Mouse (Mus musculus) left cerebral cortex, adult 9 months (tissue): Measurements from ENCODE around the gene Tnfsfm13.
A peak's percentile ranks its signal among the peaks of the same experiment; 100 is the strongest.

Source experiments
- DNase-seq, 2 experiments: peaks; one replicate each; pipeline ENCODE4 v3.0.0; 2022; ENCODE audit warnings: low spot score in 2 of 2

The Tnfsfm13 gene

DNA sequence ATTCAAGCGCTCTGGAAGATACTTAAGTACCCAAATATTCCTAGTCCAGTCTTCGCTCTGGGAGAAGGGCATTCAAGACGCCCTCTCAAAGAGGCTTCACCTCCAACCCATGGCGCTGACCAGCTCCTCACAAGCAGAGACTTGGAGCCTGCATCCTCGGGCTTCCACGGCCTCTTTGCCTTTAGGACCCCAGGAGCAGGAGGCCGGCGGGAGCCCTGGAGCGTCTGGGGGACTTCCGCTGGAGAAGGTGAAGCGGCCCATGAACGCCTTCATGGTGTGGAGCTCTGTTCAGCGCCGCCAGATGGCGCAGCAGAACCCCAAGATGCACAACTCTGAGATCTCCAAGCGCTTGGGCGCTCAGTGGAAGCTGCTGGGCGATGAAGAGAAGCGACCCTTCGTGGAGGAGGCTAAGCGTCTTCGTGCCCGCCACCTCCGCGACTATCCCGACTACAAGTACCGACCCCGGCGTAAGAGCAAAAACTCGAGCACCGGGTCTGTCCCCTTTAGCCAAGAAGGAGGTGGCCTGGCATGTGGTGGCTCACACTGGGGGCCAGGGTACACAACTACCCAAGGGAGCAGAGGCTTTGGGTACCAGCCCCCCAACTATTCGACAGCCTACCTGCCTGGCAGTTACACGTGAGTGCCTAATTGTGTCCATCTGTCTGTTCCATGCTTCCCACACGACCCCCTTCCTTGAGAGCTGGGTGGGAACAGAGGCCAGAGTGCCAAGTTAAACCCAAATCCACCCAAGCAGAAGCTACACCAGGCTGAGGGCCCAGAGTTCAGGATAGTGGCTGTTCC is 40.4 kb downstream of the Tnfsfm13 start, which contains the start of gene Sox15:
Gene Sox15 (plus strand): TSS at position 51 of the 801 bp plus-strand sequence.
- peak in 1 of 2 experiments; percentile 74 for DNase-seq

DNA sequence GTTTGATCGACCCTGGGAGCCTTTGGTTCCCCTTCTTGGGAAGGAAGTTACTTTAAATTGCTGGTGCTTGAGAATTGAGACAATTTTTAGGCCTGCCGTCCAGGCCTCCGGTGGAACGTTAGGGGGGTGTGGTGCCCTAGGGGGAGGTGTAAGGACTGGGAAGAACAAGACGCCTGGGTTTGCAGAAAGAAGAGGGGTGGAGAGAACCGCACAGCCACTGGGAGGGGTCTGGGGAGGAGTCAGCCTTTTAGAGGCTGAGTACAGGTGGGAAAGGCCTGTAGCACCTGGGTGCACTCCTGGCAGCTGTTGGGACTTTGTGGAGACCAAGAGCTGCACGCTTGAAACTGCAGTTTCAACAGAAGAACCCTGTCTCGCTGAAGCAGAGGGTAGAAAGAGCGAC is 41.1 kb downstream of the Tnfsfm13 start:
- no peak for DNase-seq

DNA sequence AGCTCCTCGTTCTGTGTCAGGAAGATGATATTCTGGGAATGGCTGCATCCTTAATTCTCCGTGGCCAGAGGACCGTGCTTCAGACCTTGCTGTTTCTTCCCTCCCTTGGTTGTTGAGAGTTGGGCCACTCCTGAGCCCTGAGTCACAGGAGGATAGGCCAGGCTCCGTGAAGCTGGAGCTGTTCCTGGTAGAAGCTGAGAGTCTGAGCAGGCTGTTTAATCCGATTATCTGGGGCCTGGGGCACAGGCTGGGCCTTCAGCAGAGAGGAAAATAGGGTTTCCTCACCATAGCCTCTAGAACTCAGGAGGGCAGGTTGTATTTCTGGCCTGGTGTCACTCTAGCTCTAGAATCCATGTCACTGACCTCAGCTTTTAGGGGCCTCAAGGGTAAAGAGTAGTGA is 42.5 kb downstream of the Tnfsfm13 start:
- no peak for DNase-seq

DNA sequence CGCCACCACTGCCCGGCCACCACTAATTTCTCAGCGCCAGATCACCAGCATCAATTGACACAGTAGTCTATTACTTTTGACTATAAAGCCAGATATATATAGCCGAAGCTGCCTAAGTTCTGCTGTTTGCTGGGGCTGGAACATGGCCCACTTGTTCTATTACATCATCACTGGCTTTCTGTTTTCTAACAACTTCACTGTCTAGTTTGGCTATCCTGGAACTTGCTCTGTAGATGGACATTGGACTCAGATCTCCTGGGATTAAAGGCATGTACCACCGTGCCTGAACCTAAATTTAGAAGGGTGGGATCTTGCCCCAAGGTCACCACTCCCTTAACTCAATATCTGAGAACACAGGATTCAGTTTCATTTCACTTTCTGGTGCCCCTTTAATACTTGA is 50.0 kb downstream of the Tnfsfm13 start:
- no peak for DNase-seq

DNA sequence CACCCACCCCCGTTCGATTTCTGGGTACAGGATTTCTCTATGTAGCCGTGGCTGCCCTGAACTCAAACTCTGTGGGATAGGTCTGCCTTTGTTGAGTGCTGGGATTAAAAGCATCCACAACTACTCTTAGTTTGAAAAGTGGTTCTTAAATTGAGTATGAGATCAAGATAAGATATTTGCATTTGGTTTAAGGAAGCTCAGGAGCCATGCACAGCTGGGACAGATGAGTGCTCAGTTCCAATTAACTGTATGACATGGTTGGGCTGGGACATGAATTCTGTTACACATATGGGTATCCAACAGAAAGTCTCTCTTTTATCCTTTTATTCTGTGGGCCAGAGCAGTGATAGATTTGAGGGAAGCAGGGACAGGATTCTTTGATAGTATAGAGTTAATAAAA is 60.4 kb downstream of the Tnfsfm13 start:
- no peak for DNase-seq

DNA sequence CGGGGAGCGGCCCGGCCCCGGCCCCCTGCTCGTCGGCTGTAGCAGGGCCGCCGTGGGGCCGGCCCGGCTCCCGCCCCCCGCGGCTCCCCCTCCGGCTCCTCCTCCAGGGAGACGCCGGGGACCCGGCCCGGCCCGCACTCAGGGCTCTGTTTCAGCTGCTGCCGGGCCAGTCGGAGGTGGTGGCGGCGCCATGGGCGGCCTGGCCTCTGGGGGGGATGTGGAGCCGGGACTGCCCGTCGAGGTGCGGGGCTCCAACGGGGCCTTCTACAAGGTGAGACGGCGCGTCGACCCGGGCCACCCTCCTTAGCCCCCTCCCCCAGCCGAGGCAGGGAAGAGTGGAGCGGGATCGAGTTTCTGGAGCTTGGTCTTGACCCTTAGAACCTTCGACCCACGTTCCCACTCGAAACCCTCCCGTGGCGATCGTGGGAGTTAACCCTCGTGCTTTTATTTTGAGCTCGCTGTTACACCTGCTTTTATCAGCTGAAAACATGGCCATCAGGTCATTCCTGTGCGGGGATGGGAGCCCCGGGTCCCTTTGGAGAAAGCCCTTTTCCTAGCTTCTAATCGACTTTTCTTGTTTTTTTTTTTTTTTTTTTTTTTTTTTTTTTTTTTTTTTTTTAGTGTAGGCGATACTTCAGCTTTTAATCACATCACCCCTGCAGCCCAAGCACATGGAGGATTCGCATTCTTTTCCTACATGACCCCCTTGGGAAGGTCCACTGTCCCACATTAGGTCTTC is 62.6 kb downstream of the Tnfsfm13 start:
- no peak for DNase-seq
